Mouse (Mus musculus) intestine, embryonic 16.5 days (tissue): ENCODE measurements around the gene Pbx1. TPM values are rescaled to one million over a fixed set of nuclear protein-coding genes. Genes with fewer than 3 reads are reported as not detected.

ENCODE experiments used
- ATAC-seq: fragments of 200-750 bp; cut with Nextera tagmentation; 2 replicates; pipeline ENCODE4 v1.8.0; 2017; ENCODE audit warnings: moderate TSS enrichment, moderate library complexity
- H3K27ac ChIP-seq: fragments of 300-500 bp; sonication (generic); 2 replicates; pipeline ENCODE4 v1.5.1; 2014; ENCODE audit warnings: mild to moderate bottlenecking, low read length
- H3K27me3 ChIP-seq: fragments of 300-500 bp; sonication (generic); replicated peaks from 2 replicates; pipeline ENCODE4 v1.6.1; 2014; ENCODE audit warnings: low read length, control low read depth, mixed read lengths; ENCODE audit not compliant: control insufficient read depth, insufficient read depth
- H3K36me3 ChIP-seq: fragments of 300-500 bp; sonication (generic); 2 replicates; pipeline ENCODE4 v1.6.1; 2014; ENCODE audit warnings: low read length, control low read depth; ENCODE audit not compliant: control insufficient read depth, insufficient read depth
- H3K4me1 ChIP-seq: fragments of 300-500 bp; sonication (generic); 2 replicates; pipeline ENCODE4 v1.6.1; 2014; ENCODE audit warnings: low read length, control low read depth, mixed read lengths; ENCODE audit not compliant: control insufficient read depth, insufficient read depth
- H3K4me2 ChIP-seq: fragments of 300-500 bp; sonication (generic); 2 replicates; pipeline ENCODE4 v1.6.1; 2014; ENCODE audit warnings: low read depth, low read length, control low read depth
- H3K4me3 ChIP-seq: fragments of 300-500 bp; sonication (generic); 2 replicates; pipeline ENCODE4 v1.5.1; 2014; ENCODE audit warnings: mild to moderate bottlenecking, low read length
- H3K9ac ChIP-seq: fragments of 300-500 bp; sonication (generic); 2 replicates; pipeline ENCODE4 v1.6.1; 2014; ENCODE audit warnings: low read depth, low read length
- H3K9me3 ChIP-seq: fragments of 300-500 bp; sonication (generic); 2 replicates; pipeline ENCODE4 v1.6.1; 2016; ENCODE audit warnings: low read length, control low read depth; ENCODE audit not compliant: control insufficient read depth
- WGBS: fragments of 180-500 bp; shearing (Covaris S2); extraction: QIAGEN DNeasy Blood & Tissue Kit; methylation state at CpG from one replicate; pipeline ENCODE4 v1.1.7; 2014; 5-methylcytosine and 5-hydroxymethylcytosine counted together
- polyA plus RNA-seq: library from polyadenylated mRNA; unstranded; fragments of >200 nt; fragmentation: Nextera tagmentation; extraction: Ambion mirVana; gene quantifications from 2 replicates; pipeline ENCODE4 v1.2.1, GENCODE M21; 2015

Pbx1 gene
- polyA plus RNA-seq, 1 experiment from 2014 or later = 17.2 TPM

- no peaks in the 10 kb centered on the region for H3K36me3 ChIP-seq
- H3K4me3 ChIP-seq = no peak overlapping the region
- H3K4me2 ChIP-seq = no peak overlapping the region
- no peaks in the 10 kb centered on the region for H3K27me3 ChIP-seq
- H3K9ac ChIP-seq = no peak overlapping the region
- peaks cover 10% of the 10 kb centered on the region; the same call in 1 of the 2 replicates for H3K4me1 ChIP-seq
- no peak overlapping the region for H3K27ac ChIP-seq
- WGBS = 46% methylated on average over 12 of the region's 12 CpGs
- H3K9me3 ChIP-seq = no peaks in the 10 kb centered on the region
- no peak for ATAC-seq
Measured at GRCm38 (mm10) chr1:168341863-168342262, 90.2 kb downstream of the Pbx1 start.

DNA sequence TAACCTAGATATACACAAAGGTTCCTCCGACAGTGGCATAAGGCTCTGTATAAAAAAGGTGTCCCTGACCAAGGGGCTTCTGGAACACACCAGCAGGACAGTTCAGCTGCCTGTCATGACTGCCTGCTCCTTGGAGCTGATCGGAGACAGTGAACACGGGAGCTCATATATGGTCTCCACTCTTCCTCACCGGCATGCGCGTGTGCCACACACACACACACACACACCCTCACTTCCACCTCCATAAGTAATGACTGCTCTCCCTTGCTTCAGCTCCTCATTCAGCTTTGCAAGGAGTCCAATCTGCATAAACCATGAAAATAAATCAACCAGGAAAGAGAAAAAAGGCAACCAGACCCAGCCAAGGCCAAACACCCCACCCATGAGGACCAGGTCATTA is 90.7 kb downstream of the Pbx1 start:
- Histone ChIP-seq H3K4me1 (peaks cover 10% of the 10 kb centered on the region; the same call in 1 of the 2 replicates), H3K27me3 (no peaks in the 10 kb centered on the region), H3K4me3 (no peak overlapping the region), H3K9ac (no peak overlapping the region), H3K36me3 (no peaks in the 10 kb centered on the region), H3K4me2 (no peak overlapping the region), H3K9me3 (no peaks in the 10 kb centered on the region), H3K27ac (no peak overlapping the region)
- ATAC-seq = no peak
- WGBS = 75% methylated on average over 6 of the region's 6 CpGs

DNA sequence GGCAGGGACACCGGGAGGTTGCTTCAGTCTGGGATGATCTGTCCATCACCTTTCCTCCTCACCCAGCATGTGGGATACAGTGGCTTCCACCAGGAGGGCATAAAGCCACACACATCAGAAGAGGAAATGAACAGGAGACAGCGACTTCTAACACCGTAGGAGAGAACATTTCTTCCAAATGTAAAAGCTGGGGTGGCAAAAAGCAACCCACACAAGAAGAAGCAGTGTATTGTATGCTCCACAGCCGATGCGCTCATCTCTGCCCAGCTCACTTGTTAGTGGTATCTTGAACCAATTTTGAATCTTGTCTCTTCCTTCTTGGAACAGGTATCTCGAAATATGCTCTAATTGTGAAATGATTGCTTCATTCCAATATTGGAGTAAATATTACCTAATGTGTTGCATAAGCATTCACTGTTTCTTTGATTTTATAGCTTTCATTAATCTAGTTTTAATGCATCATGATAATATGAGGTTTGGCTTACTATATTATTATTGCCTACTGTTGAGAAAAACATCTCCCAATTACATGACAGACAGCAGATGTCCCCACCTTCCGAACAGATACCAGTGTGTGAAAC is 95.7 kb downstream of the Pbx1 start:
- Histone ChIP-seq H3K4me3 (no peak overlapping the region), H3K4me2 (no peak overlapping the region), H3K4me1 (no peaks in the 10 kb centered on the region; the same call in 1 of the 2 replicates), H3K36me3 (no peaks in the 10 kb centered on the region), H3K27ac (no peak overlapping the region), H3K9ac (no peak overlapping the region), H3K27me3 (no peaks in the 10 kb centered on the region), H3K9me3 (no peaks in the 10 kb centered on the region)
- 85% methylated on average over 7 of the region's 7 CpGs for WGBS
- no peak for ATAC-seq

DNA sequence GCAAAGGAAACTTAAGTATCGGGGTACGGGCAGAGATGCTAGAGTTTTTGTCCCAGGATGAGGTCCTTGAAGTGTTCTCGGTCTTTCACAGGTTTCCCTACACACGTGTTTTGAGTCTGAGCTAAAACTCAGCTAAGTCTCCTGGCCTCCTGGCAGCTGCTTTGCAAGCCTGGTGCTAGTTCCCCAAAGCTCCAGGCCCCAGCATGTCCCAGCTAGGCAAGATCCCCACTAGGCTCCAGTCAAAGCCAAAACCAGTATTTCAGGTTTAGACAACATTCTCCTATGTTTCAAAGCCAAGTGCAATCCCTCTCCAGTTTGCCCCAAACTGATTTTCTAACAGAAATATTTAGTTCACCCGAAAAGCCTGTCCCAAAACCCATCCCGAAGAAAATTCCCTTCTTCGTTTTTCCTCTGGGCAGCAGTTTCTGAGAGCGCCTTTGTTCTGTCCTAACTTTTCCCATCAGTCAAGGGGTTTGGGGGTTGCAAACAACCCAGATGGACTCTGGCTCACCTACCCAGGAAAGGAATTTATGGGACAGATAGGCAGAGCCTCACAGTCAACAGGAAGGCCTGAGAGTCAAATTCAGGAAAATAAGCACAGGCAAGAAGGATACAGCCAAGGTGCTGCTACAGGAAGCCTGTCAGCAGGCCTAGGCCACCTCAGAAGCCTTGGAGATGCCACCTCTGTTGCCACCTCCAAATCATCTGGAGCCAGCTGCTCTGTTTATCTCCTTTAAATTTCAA is 97.1 kb downstream of the Pbx1 start:
- H3K9me3 ChIP-seq = no peaks in the 10 kb centered on the region
- H3K27me3 ChIP-seq = no peaks in the 10 kb centered on the region
- H3K4me3 ChIP-seq = no peak overlapping the region
- H3K27ac ChIP-seq = 0 out of 2 replicates have a peak overlapping the region, but pooled peaks have one; percentile 17
- peak; percentile 81 for ATAC-seq
- no peaks in the 10 kb centered on the region for H3K36me3 ChIP-seq
- no peak overlapping the region for H3K9ac ChIP-seq
- WGBS = 76% methylated on average over 8 of the region's 8 CpGs
- H3K4me2 ChIP-seq = no peak overlapping the region
- peaks cover under 1% of the 10 kb centered on the region; the same call in 1 of the 2 replicates for H3K4me1 ChIP-seq

- no peaks in the 10 kb centered on the region for H3K36me3 ChIP-seq
- WGBS = 90% methylated on average over 9 of the region's 9 CpGs
Measured at GRCm38 (mm10) chr1:168332056-168332455, 100.0 kb downstream of the Pbx1 start.

DNA sequence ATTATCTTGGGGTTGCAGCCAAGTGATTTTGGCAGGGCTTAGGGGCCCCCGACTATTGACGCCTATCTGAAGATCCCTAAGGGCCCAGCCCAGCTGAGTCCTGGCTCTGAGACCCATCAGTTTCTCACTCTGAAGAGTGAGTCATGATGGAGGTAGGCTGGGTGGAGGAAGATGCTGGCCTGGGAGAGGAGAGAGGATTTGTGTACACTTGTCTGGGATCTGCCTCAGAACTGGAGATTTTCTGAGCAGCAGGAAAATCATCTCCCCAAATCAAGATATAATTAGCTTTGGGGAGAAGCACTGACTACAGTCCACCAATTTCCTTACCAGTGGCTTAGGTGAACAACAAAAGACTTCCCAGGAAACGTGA is 103.8 kb downstream of the Pbx1 start:
- Histone ChIP-seq H3K9ac (no peak overlapping the region), H3K4me1 (peaks cover 15% of the 10 kb centered on the region), H3K4me2 (no peak overlapping the region), H3K27me3 (no peaks in the 10 kb centered on the region), H3K9me3 (no peaks in the 10 kb centered on the region), H3K4me3 (no peak overlapping the region), H3K27ac (no peak overlapping the region), H3K36me3 (no peaks in the 10 kb centered on the region)
- no peak for ATAC-seq
- 69% methylated on average over 3 of the region's 3 CpGs for WGBS

More at GRCm38 (mm10) chr1:168332056-168332455, 100.0 kb downstream of the Pbx1 start:
- Histone ChIP-seq H3K4me3 (no peak overlapping the region), H3K27ac (no peak overlapping the region), H3K4me1 (peaks cover 6% of the 10 kb centered on the region), H3K4me2 (no peak overlapping the region), H3K9ac (no peak overlapping the region), H3K27me3 (no peaks in the 10 kb centered on the region), H3K9me3 (no peaks in the 10 kb centered on the region)
- ATAC-seq = no peak

GRCm38 (mm10) chr1:168327405-168328235 is 104.5 kb downstream of the Pbx1 start:
- no peak for ATAC-seq
- Histone ChIP-seq H3K4me3 (no peak overlapping the region), H3K9me3 (no peaks in the 10 kb centered on the region), H3K27ac (no peak overlapping the region), H3K4me2 (no peak overlapping the region), H3K9ac (no peak overlapping the region), H3K4me1 (peaks cover 15% of the 10 kb centered on the region), H3K27me3 (no peaks in the 10 kb centered on the region), H3K36me3 (no peaks in the 10 kb centered on the region)
- WGBS = 80% methylated on average over 18 of the region's 18 CpGs

DNA sequence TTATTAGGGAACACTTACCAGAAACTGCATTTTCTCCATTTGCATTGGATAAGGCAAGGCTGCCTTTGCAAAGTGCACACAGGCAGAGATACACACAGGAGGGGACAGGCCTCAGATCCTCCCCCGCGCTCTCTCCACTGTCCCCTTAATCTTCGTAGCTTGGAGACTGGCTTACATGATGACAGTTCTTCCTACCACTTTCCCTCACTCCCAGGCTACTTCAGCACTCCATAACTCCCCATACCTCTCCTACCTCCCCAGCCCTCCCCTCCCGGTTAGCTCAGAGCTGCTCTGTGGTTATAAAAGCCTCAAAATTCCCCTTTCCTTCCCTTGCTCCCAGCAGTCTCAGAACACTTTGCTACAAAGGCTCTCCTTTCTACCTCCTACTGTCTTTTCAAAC is 106.3 kb downstream of the Pbx1 start:
- ATAC-seq = no peak
- no peaks in the 10 kb centered on the region for H3K9me3 ChIP-seq
- no peak overlapping the region for H3K4me2 ChIP-seq
- H3K9ac ChIP-seq = no peak overlapping the region
- 75% methylated on average over 4 of the region's 4 CpGs for WGBS
- no peak overlapping the region for H3K27ac ChIP-seq
- H3K36me3 ChIP-seq = no peaks in the 10 kb centered on the region
- H3K4me3 ChIP-seq = no peak overlapping the region
- H3K4me1 ChIP-seq = peaks cover 15% of the 10 kb centered on the region
- H3K27me3 ChIP-seq = no peaks in the 10 kb centered on the region

GRCm38 (mm10) chr1:168324306-168325085 is 107.6 kb downstream of the Pbx1 start:
- H3K4me1 ChIP-seq = peaks cover 12% of the 10 kb centered on the region; the same call in 1 of the 2 replicates
- no peak overlapping the region for H3K4me3 ChIP-seq
- H3K36me3 ChIP-seq = no peaks in the 10 kb centered on the region
- H3K4me2 ChIP-seq = no peak overlapping the region
- H3K27me3 ChIP-seq = no peaks in the 10 kb centered on the region
- no peak overlapping the region for H3K9ac ChIP-seq
- no peak for ATAC-seq
- 62% methylated on average over 7 of the region's 7 CpGs for WGBS
- H3K27ac ChIP-seq = no peak overlapping the region
- H3K9me3 ChIP-seq = no peaks in the 10 kb centered on the region
